Mouse (Mus musculus): ENCODE measurements around the gene D17Wsu92e.

GRCm38 (mm10) chr17:27777823-27778222 lies 42.6 kb downstream of the D17Wsu92e start:
- TF ChIP-seq CTCF (IDR thresholded peaks at IDR 0.05; ENCODE audit: borderline replicate concordance, insufficient read depth, low read length) (no peak), POLR2A (IDR thresholded peaks at IDR 0.05; ENCODE audit: low read depth, low read length) (no peak)
